Mouse (Mus musculus) erythroblast, embryonic 14.5 days (primary cell): ENCODE measurements around the gene Fbxl13.

Experiments used
- GATA1 ChIP-seq: IDR thresholded peaks from 2 replicates; pipeline ENCODE4 v1.6.1; 2012; ENCODE audit warnings: low read length, inconsistent platforms, mixed read lengths
- TAL1 ChIP-seq: IDR thresholded peaks from 3 replicates; pipeline ENCODE4 v1.6.1; 2012; ENCODE audit warnings: low read length, inconsistent platforms, mixed read lengths

GRCm38 (mm10) chr5:21506887-21507286 lies 138.5 kb downstream of the Fbxl13 start:
- TF ChIP-seq TAL1 = no peak
- no peak for TF ChIP-seq GATA1
